Mouse (Mus musculus) intestine, postnatal 0 days (tissue): Measurements from ENCODE around the gene Atxn7l3. TPM values are rescaled to one million over a fixed set of nuclear protein-coding genes. Genes with fewer than 3 reads are reported as not detected.
A peak's percentile ranks its signal among the peaks of the same experiment; 100 is the strongest.

Experiments
- ATAC-seq: fragments of 200-750 bp; cut with Nextera tagmentation; 2 replicates; pipeline ENCODE4 v1.8.0; 2017; ENCODE audit warnings: mild to moderate bottlenecking, moderate TSS enrichment, moderate library complexity
- H3K27ac ChIP-seq: fragments of 300-500 bp; sonication (generic); 2 replicates; pipeline ENCODE4 v1.5.1; 2014; ENCODE audit warnings: mild to moderate bottlenecking, low read depth, low read length, moderate library complexity
- H3K27me3 ChIP-seq: fragments of 300-500 bp; sonication (generic); replicated peaks from 2 replicates; pipeline ENCODE4 v1.6.1; 2014; ENCODE audit warnings: low read length, mixed read lengths; ENCODE audit not compliant: control insufficient read depth, insufficient read depth
- H3K36me3 ChIP-seq: fragments of 300-500 bp; sonication (generic); 2 replicates; pipeline ENCODE4 v1.6.1; 2014; ENCODE audit warnings: mild to moderate bottlenecking, moderate library complexity; ENCODE audit not compliant: control insufficient read depth, insufficient read depth
- H3K4me1 ChIP-seq: fragments of 300-500 bp; sonication (generic); replicated peaks from 2 replicates; pipeline ENCODE4 v1.6.1; 2014; ENCODE audit warnings: antibody characterized with exemption, low read length, mixed read lengths; ENCODE audit not compliant: control insufficient read depth, insufficient read depth
- H3K4me2 ChIP-seq: fragments of 300-500 bp; sonication (generic); replicated peaks from 2 replicates; pipeline ENCODE4 v1.6.1; 2014; ENCODE audit warnings: low read depth, mild to moderate bottlenecking, moderate library complexity
- H3K4me3 ChIP-seq: fragments of 300-500 bp; sonication (generic); 2 replicates; pipeline ENCODE4 v1.5.1; 2014; ENCODE audit warnings: low read depth, low read length
- H3K9ac ChIP-seq: fragments of 300-500 bp; sonication (generic); 2 replicates; pipeline ENCODE4 v1.6.1; 2014; ENCODE audit warnings: mild to moderate bottlenecking, low read depth, low read length
- H3K9me3 ChIP-seq: fragments of 300-500 bp; sonication (generic); 2 replicates; pipeline ENCODE4 v1.6.1; 2016; ENCODE audit warnings: mixed run types; ENCODE audit not compliant: control insufficient read depth
- CTCF ChIP-seq: sonication (generic); IDR thresholded peaks from 2 replicates; pipeline ENCODE4 v1.5.1; 2016; ENCODE audit warnings: low read depth, mild to moderate bottlenecking, control low read depth, antibody characterized with exemption, moderate library complexity
- WGBS: fragments of 180-500 bp; shearing (Covaris S2); extraction: QIAGEN DNeasy Blood & Tissue Kit; methylation state at CpG from one replicate; pipeline ENCODE4 v1.1.7; 2014; 5-methylcytosine and 5-hydroxymethylcytosine counted together
- polyA plus RNA-seq: library from polyadenylated mRNA; unstranded; fragments of >200 nt; fragmentation: Nextera tagmentation; extraction: Ambion mirVana; gene quantifications from 2 replicates; pipeline ENCODE4 v1.2.1, GENCODE M21; 2015

The Atxn7l3 gene
- polyA plus RNA-seq, 1 experiment from 2014 or later: 8.6 TPM

GRCm38 (mm10) chr11:102299839-102300238 lies 3.4 kb upstream of the Atxn7l3 start:
- H3K9me3 ChIP-seq: no peaks in the 10 kb centered on the region
- H3K27ac ChIP-seq: no peak overlapping the region
- H3K36me3 ChIP-seq: no peaks in the 10 kb centered on the region
- no peak overlapping the region for H3K9ac ChIP-seq
- no peak for ATAC-seq
- H3K4me2 ChIP-seq: no peak overlapping the region
- WGBS: 0% methylated on average over 1 of the region's 1 CpGs
- TF ChIP-seq CTCF: peak; percentile 78
- H3K4me1 ChIP-seq: no peaks in the 10 kb centered on the region
- no peak overlapping the region for H3K4me3 ChIP-seq
- H3K27me3 ChIP-seq: no peaks in the 10 kb centered on the region

DNA sequence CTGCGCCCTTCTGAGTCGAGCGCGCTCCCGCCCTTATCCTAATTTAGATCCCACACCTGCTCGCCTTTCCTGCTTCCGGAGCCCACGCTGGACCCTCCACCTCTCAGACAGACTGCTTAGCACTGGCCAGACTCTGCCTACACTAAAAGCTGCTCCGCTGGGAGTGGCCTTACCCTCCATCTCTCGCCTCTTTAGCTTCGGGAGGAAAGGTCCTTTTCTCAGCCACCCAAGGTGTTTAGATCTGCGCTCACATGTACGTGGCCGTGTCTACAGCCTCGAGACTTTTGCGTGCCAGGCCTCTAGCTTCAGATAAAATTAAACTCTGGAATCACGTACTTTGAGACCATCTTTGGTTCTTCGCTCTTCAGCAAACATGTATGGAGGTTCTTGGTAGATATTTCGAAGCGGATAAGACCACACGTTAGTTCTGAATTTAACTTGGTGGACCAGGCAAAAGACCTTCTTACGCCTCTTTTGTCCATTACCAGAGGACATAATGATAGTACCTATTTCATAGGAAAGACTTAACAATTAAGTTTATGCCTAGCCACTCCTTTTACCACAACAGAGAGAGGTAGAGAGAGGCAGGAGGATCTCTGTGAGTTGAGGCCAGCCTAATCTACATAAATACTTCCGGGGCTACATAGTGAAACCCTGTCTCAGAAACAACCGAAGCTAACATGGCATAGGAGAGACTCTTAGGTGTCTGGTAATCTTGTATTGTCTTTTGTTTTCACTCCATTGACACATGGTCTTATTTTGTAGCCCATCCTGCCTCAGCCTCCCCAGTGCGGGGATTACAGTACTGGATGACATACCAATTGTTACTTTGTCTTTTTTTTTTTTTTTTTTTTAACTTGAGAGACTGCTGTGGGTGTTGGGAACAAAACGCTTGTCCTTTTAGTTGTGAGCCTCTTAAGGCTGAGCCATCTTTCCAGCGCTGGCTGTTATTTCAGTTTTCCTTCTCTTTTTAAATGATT lies 1.4 kb upstream of the Atxn7l3 start:
- WGBS: 21% methylated on average over 27 of the region's 27 CpGs
- TF ChIP-seq CTCF: no peak
- H3K4me1 ChIP-seq: no peaks in the 10 kb centered on the region
- H3K9ac ChIP-seq: peak overlapping the region; percentile 49
- H3K4me3 ChIP-seq: peak overlapping the region; percentile 83
- peak overlapping the region; percentile 81 for H3K4me2 ChIP-seq
- peaks cover 16% of the 10 kb centered on the region; the same call in 1 of the 2 replicates for H3K36me3 ChIP-seq
- H3K27ac ChIP-seq: peak overlapping the region; percentile 92
- no peaks in the 10 kb centered on the region for H3K9me3 ChIP-seq
- no peak for ATAC-seq
- H3K27me3 ChIP-seq: no peaks in the 10 kb centered on the region

DNA sequence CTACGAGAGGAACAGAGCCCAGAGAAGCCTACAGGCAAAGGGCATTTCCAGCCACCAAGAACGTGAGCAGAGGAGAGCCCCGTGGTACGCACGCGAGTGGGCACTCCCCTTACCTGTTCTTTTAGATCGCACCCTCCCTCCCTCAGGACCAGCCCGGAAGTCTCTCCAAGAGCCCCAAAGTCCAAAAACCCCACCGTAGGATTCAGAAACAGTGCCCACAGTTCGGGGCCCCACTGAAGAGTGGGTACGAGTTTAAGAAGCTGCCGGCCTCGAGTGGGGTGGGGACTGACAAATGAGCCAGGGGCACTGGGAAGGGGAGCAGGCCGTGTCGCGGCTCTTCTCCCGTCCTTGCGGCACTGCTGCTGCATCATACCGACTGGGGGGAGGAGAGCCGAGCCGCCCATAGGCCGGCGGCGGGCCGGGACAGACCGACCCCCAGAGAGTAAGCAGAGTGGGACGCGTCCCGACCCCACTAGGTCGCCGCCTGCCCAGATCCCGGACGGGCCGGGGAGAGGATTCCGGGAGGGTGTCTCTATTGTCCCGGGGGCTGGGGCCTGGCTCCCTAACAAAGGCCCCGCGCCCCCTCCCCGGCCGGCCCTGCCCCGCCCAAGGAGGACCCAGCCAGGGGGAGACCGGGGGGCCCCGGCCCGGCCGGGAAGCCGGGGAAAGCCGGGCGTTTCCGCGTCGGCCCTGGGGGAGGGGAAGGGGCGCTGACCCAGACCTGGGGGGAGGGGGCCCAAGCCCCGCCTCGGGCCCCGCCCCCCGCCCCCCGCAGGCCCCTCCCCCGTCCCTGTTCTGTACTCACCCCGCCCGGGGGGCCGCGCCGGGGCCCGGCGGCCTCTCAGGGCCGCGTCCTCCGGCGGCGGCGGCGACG lies 596 bp downstream of the Atxn7l3 start:
- Histone ChIP-seq H3K4me2 (peak overlapping the region; percentile 81), H3K27me3 (no peaks in the 10 kb centered on the region), H3K9me3 (no peaks in the 10 kb centered on the region), H3K36me3 (peaks cover 36% of the 10 kb centered on the region), H3K9ac (peak overlapping the region; percentile 92), H3K4me1 (no peaks in the 10 kb centered on the region), H3K27ac (peak overlapping the region; percentile 97), H3K4me3 (peak overlapping the region; percentile 83)
- peak; percentile 22 for ATAC-seq
- no peak for TF ChIP-seq CTCF
- WGBS: under 1% methylated on average over 46 of the region's 73 CpGs

DNA sequence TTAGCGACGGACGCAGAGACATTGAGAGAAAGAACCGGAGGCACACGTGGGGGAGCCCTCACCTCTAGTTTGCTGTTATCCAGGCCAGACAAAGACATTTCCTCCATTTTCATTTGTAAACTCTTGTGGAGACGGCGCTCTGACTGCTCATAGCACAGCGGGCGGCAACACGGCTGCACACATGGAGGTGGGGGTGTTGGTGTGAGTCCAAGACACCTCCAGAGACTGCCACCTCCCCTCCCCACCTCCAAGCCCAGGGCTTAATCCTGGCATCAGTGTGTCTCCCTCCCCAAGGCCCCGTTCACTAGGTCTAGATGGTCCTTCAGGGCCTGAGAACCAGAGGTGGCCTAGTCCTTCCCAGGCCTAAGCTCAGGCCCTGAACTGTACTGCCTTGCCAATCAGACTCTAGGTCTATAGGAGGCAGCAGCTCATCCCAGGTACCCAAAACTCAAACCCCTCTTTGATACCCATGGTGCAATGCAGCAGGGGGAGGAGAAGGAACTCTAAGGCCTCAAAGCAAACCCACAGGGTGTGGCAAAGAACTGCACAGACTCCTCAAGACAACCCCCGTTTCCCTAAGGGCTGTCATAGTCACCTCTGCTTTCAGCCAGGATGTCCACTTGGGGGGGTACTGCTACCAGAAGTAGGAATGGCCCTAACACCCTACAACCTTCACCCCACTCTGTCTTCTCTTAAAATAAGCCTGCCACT lies 1.4 kb downstream of the Atxn7l3 start:
- peak; percentile 52 for TF ChIP-seq CTCF
- Histone ChIP-seq H3K27me3 (no peaks in the 10 kb centered on the region), H3K4me3 (peak overlapping the region; percentile 83), H3K36me3 (peaks cover 44% of the 10 kb centered on the region), H3K9me3 (no peaks in the 10 kb centered on the region), H3K9ac (peak overlapping the region; percentile 92; the same call in 1 of the 2 replicates), H3K27ac (peak overlapping the region; percentile 97), H3K4me2 (peak overlapping the region; percentile 81), H3K4me1 (no peaks in the 10 kb centered on the region)
- WGBS: 66% methylated on average over 12 of the region's 12 CpGs
- ATAC-seq: no peak

DNA sequence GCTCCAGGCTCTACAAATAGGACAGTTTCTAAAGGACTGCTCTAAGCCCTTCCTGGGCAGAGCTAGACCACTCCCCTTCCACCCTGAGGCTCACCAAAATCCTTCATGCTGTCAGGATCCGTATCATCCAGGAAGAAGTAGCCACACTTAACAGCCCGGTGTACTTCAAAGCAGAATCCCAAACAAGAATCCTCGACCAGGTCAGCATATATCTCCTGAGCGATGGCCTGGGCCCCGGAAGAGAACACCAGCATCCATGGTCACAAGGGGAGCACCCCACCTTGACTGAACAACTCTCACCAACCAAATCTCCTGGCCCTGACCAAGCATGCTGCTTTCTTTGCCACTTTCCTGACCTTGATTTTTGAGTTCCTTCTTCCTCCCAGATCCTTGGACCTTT lies 2.0 kb downstream of the Atxn7l3 start:
- Histone ChIP-seq H3K4me2 (peak overlapping the region; percentile 81; the same call in 1 of the 2 replicates), H3K36me3 (peaks cover 48% of the 10 kb centered on the region), H3K4me3 (no peak overlapping the region), H3K4me1 (no peaks in the 10 kb centered on the region), H3K9me3 (no peaks in the 10 kb centered on the region), H3K9ac (no peak overlapping the region), H3K27me3 (no peaks in the 10 kb centered on the region), H3K27ac (peak overlapping the region; percentile 97; the same call in 1 of the 2 replicates)
- no peak for ATAC-seq
- WGBS: 66% methylated on average over 5 of the region's 5 CpGs
- no peak for TF ChIP-seq CTCF
